Mouse (Mus musculus) neural tube, embryonic 15.5 days (tissue): Measurements from ENCODE around the gene Fos. TPM values are rescaled to one million over a fixed set of nuclear protein-coding genes. Genes with fewer than 3 reads are reported as not detected.

Experiments used
- ATAC-seq: fragments of 200-750 bp; cut with Nextera tagmentation; 2 replicates; pipeline ENCODE4 v1.8.0; 2017; ENCODE audit warnings: mild to moderate bottlenecking, moderate TSS enrichment, moderate library complexity; ENCODE audit not compliant: low FRiP score
- H3K27ac ChIP-seq: fragments of 300-500 bp; sonication (generic); replicated peaks from 2 replicates; pipeline ENCODE4 v1.5.1; 2015; ENCODE audit warnings: mild to moderate bottlenecking, inconsistent platforms
- H3K27me3 ChIP-seq: fragments of 300-500 bp; sonication (generic); replicated peaks from 2 replicates; pipeline ENCODE4 v1.6.1; 2015; ENCODE audit warnings: inconsistent platforms
- H3K36me3 ChIP-seq: fragments of 300-500 bp; sonication (generic); 2 replicates; pipeline ENCODE4 v1.6.1; 2015; ENCODE audit warnings: inconsistent platforms
- H3K4me1 ChIP-seq: fragments of 300-500 bp; sonication (generic); 2 replicates; pipeline ENCODE4 v1.6.1; 2015; ENCODE audit warnings: inconsistent platforms
- H3K4me2 ChIP-seq: fragments of 300-500 bp; sonication (generic); 2 replicates; pipeline ENCODE4 v1.6.1; 2015; ENCODE audit warnings: inconsistent platforms, mild to moderate bottlenecking, moderate library complexity
- H3K4me3 ChIP-seq: fragments of 300-500 bp; sonication (generic); replicated peaks from 2 replicates; pipeline ENCODE4 v1.5.1; 2015; ENCODE audit warnings: mild to moderate bottlenecking, inconsistent platforms
- H3K9ac ChIP-seq: fragments of 300-500 bp; sonication (generic); replicated peaks from 2 replicates; pipeline ENCODE4 v1.6.1; 2015; ENCODE audit warnings: mild to moderate bottlenecking, inconsistent platforms
- H3K9me3 ChIP-seq: fragments of 300-500 bp; sonication (generic); replicated peaks from 2 replicates; pipeline ENCODE4 v1.6.1; 2016; ENCODE audit warnings: inconsistent platforms
- WGBS: fragments of 180-500 bp; shearing (Covaris S2); methylation state at CpG from one replicate; pipeline ENCODE4 v1.1.7; 2015; ENCODE audit warnings: mixed read lengths; 5-methylcytosine and 5-hydroxymethylcytosine counted together
- polyA plus RNA-seq: library from polyadenylated mRNA; unstranded; fragments of >200 nt; fragmentation: Nextera tagmentation; extraction: Ambion mirVana; gene quantifications from 2 replicates; pipeline ENCODE4 v1.2.1, GENCODE M21; 2015

Fos gene
- polyA plus RNA-seq: 5.7 and 6.0 TPM in 2 replicates

GRCm38 (mm10) chr12:85473481-85474297, at the start of gene Fos:
Gene Fos (plus strand): TSS chr12:85473890.
- ATAC-seq: peak; percentile 90
- Histone ChIP-seq H3K9me3 (no peaks in the 10 kb centered on the region), H3K27me3 (peaks cover 23% of the 10 kb centered on the region), H3K4me3 (peak within 1 kb of the TSS; percentile 61), H3K4me2 (peak within 1 kb of the TSS; percentile 97), H3K9ac (peak within 1 kb of the TSS; percentile 55), H3K36me3 (no peaks in the 10 kb centered on the region), H3K4me1 (peaks cover 43% of the 10 kb centered on the region), H3K27ac (peak within 1 kb of the TSS; percentile 79)
- under 1% methylated on average over 56 of the region's 56 CpGs for WGBS

DNA sequence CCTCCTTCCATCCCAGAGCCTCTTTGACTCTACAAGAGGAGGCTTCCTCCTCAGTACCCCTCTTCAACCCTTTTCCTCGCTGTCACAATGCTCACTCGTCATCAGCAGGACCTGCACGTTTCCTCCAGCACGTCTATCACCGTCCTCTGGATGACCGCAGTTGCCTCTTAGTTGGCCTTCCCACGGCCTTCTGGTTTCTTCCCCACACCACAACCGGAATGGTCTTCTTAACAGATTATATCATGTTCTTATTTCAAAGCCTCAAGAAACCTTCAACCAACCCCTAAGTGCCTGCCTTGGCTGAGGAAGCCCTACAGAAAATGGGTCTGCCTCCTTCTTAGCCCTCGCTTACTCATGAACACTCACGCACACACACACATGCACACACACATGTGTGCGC, 48.0 kb upstream of the Fos start:
- H3K27ac ChIP-seq: no peak overlapping the region
- ATAC-seq: no peak
- no peak overlapping the region for H3K4me3 ChIP-seq
- no peak overlapping the region for H3K4me2 ChIP-seq
- H3K36me3 ChIP-seq: no peaks in the 10 kb centered on the region
- H3K27me3 ChIP-seq: no peaks in the 10 kb centered on the region
- no peaks in the 10 kb centered on the region for H3K9me3 ChIP-seq
- 91% methylated on average over 11 of the region's 11 CpGs for WGBS
- H3K4me1 ChIP-seq: no peaks in the 10 kb centered on the region
- H3K9ac ChIP-seq: no peak overlapping the region

- Histone ChIP-seq H3K4me1 (no peaks in the 10 kb centered on the region), H3K27ac (no peak overlapping the region), H3K36me3 (no peaks in the 10 kb centered on the region), H3K9me3 (no peaks in the 10 kb centered on the region), H3K27me3 (no peaks in the 10 kb centered on the region), H3K4me2 (no peak overlapping the region), H3K9ac (no peak overlapping the region), H3K4me3 (no peak overlapping the region)
- ATAC-seq: no peak
- WGBS: 62% methylated on average over 10 of the region's 10 CpGs
Measured at GRCm38 (mm10) chr12:85426126-85426525, 47.6 kb upstream of the Fos start.

- no peaks in the 10 kb centered on the region for H3K4me1 ChIP-seq
- 83% methylated on average over 7 of the region's 7 CpGs for WGBS
- H3K9ac ChIP-seq: no peak overlapping the region
Measured at GRCm38 (mm10) chr12:85427802-85428201, 45.9 kb upstream of the Fos start.

GRCm38 (mm10) chr12:85429999-85430398, 43.7 kb upstream of the Fos start:
- no peak for ATAC-seq
- WGBS: 76% methylated on average over 4 of the region's 4 CpGs
- Histone ChIP-seq H3K4me2 (no peak overlapping the region), H3K27ac (no peak overlapping the region), H3K36me3 (no peaks in the 10 kb centered on the region), H3K4me3 (no peak overlapping the region), H3K4me1 (no peaks in the 10 kb centered on the region), H3K27me3 (no peaks in the 10 kb centered on the region), H3K9me3 (no peaks in the 10 kb centered on the region), H3K9ac (no peak overlapping the region)

More at GRCm38 (mm10) chr12:85427802-85428201, 45.9 kb upstream of the Fos start:
- no peaks in the 10 kb centered on the region for H3K27me3 ChIP-seq
- no peak for ATAC-seq
- no peaks in the 10 kb centered on the region for H3K9me3 ChIP-seq
- no peaks in the 10 kb centered on the region for H3K36me3 ChIP-seq
- no peak overlapping the region for H3K4me3 ChIP-seq
- no peak overlapping the region for H3K4me2 ChIP-seq
- H3K27ac ChIP-seq: no peak overlapping the region

DNA sequence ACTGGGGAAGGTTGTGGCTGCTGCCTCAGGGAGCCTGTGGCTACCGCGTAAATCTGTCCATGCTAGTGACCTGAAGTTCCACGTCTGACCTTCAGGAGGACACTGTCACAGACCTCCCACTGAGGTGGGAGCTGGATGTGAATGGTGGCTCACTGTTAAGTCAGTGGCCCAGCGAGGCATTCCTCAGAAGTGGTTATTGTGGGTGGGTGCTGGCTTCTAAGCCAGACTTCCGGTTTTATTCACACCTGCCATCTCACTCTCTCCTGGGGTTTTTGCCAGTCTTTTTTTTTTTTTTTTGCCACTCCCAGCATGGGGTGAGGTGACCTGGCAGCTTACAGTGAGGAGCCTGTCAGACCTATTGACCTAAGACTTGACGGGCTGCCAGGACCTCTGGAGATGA, 43.3 kb upstream of the Fos start:
- no peaks in the 10 kb centered on the region for H3K9me3 ChIP-seq
- 44% methylated on average over 6 of the region's 6 CpGs for WGBS
- H3K4me2 ChIP-seq: no peak overlapping the region
- peaks cover under 1% of the 10 kb centered on the region for H3K4me1 ChIP-seq
- no peak overlapping the region for H3K9ac ChIP-seq
- H3K36me3 ChIP-seq: no peaks in the 10 kb centered on the region
- no peaks in the 10 kb centered on the region for H3K27me3 ChIP-seq
- no peak overlapping the region for H3K27ac ChIP-seq
- ATAC-seq: no peak
- no peak overlapping the region for H3K4me3 ChIP-seq

DNA sequence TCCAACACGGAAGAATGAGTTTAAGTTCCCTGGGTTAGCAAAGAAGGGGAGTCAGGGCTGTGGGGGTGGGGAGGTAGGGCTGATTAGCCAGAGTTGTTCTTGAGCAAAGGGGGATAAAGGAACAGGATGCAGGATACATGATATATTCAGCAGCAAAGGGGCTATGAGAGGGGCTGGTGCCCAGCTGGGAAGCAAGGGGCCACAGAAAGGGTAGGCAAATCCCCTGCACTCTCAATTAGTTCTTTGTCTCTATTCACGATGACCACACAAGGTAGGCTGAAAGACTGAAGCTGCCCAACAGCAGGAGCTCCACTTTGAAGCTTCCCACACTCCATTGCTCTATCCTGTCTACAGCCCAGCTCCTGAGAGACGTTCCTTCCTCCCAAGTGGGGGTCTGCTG, 39.8 kb upstream of the Fos start:
- H3K9ac ChIP-seq: no peak overlapping the region
- no peaks in the 10 kb centered on the region for H3K27me3 ChIP-seq
- no peak overlapping the region for H3K4me3 ChIP-seq
- H3K36me3 ChIP-seq: no peaks in the 10 kb centered on the region
- peaks cover 25% of the 10 kb centered on the region for H3K4me1 ChIP-seq
- no peak overlapping the region for H3K4me2 ChIP-seq
- no peak for ATAC-seq
- WGBS: 17% methylated on average over 3 of the region's 3 CpGs
- H3K9me3 ChIP-seq: no peaks in the 10 kb centered on the region
- H3K27ac ChIP-seq: no peak overlapping the region

- no peaks in the 10 kb centered on the region for H3K27me3 ChIP-seq
- peaks cover 25% of the 10 kb centered on the region for H3K4me1 ChIP-seq
- H3K4me3 ChIP-seq: no peak overlapping the region
- no peak overlapping the region for H3K9ac ChIP-seq
- H3K27ac ChIP-seq: no peak overlapping the region
- H3K4me2 ChIP-seq: no peak overlapping the region
- no peaks in the 10 kb centered on the region for H3K9me3 ChIP-seq
- no peak for ATAC-seq
- WGBS: 56% methylated on average over 5 of the region's 5 CpGs
- no peaks in the 10 kb centered on the region for H3K36me3 ChIP-seq
Measured at GRCm38 (mm10) chr12:85434526-85434925, 39.2 kb upstream of the Fos start.

DNA sequence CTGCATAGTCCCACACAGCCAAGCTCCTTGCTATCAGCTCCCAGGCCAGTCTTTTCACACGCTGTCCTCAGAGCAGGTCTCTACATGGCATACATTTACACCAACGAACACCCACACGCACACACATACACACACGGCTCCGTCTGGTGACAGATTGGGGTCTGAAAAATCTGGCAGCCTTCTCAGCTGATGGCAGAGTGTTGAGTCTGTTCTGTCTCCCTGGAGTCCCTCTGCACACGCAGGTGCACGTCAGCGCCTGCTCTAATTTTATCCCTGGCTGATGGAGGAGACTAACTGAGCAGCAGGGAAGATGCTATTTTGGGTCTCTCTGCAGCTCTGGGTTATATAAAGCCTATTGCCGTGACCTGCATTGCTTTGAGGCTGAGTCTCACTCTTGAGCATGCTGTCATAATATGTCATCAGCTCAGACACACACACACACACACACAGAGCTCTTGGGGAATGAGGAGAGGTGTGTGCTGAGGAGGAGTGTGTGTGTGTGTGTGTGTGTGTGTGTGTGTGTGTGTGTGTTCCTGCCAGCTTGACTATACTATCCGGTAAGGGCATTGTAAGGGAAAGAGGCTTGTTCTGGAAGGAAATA, 37.6 kb upstream of the Fos start:
- peak overlapping the region; percentile 76 for H3K27ac ChIP-seq
- no peaks in the 10 kb centered on the region for H3K36me3 ChIP-seq
- peaks cover 25% of the 10 kb centered on the region for H3K4me1 ChIP-seq
- 32% methylated on average over 10 of the region's 10 CpGs for WGBS
- peak overlapping the region; percentile 32 for H3K4me2 ChIP-seq
- H3K27me3 ChIP-seq: no peaks in the 10 kb centered on the region
- H3K4me3 ChIP-seq: no peak overlapping the region
- no peaks in the 10 kb centered on the region for H3K9me3 ChIP-seq
- H3K9ac ChIP-seq: 0 out of 2 replicates have a peak overlapping the region, but pooled peaks have one; percentile 14
- ATAC-seq: peak; percentile 60

DNA sequence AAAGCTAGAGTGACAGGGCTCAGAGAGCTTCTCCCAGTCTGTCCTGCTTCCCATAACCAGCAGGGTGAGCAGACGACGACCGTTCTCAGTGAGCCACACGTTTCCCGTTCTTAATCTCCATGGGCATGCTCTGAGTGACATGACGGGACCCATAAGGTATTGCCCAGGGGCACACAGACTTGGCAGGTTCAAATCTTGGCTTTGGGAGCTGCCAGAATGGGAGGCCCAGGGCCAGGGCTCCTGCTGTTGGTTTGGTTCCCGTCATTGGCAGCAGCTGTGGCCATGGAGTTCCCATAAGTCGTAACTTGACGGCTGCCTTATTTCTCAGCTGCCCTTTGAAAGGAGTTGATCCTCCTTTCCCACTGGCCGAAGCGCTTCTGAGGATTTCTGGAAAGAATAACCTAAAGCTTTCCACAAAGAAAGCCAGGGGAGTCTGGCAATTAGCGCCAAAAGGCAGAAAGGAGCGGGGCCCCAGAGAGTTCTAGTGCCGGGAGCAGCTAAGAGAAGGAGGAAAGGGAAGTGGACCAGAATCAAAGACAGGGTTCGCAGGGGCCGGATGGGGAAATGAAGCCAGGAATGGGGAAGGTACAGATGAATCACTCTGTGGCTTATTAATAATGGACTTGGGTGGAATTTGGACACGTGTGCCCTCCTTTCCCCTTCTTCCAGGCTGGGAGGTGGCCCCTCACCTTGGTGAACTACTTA, 36.4 kb upstream of the Fos start:
- H3K4me1 ChIP-seq: peaks cover 25% of the 10 kb centered on the region
- no peaks in the 10 kb centered on the region for H3K9me3 ChIP-seq
- no peak overlapping the region for H3K4me3 ChIP-seq
- H3K27ac ChIP-seq: peak overlapping the region; percentile 76
- no peaks in the 10 kb centered on the region for H3K36me3 ChIP-seq
- ATAC-seq: peak; percentile 38; the same call in 1 of the 2 replicates
- no peak overlapping the region for H3K9ac ChIP-seq
- 33% methylated on average over 17 of the region's 17 CpGs for WGBS
- no peaks in the 10 kb centered on the region for H3K27me3 ChIP-seq
- no peak overlapping the region for H3K4me2 ChIP-seq

DNA sequence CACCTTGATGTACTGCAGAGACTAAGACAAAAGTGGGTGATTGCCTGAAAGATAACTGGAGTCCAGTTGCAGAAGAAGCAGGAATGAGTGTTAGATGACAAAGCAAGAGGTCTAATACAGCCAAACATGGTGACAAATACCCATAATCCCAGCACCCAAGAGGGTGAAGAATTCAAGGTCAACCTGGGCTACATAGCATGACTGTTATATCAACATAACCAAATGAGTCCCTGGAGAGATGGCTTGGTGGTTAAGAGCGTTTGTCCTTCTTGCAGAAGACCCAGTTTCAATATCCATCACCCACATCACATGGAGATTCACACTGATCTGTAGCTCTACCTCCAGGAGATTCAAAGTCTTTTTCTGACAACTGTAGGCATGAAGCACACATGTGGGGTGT, 30.2 kb upstream of the Fos start:
- no peak for ATAC-seq
- no peaks in the 10 kb centered on the region for H3K27me3 ChIP-seq
- H3K4me2 ChIP-seq: no peak overlapping the region
- H3K4me1 ChIP-seq: 0 out of 2 replicates have a peak, but pooled peaks cover 3% of the 10 kb centered on the region
- no peak overlapping the region for H3K9ac ChIP-seq
- H3K9me3 ChIP-seq: no peaks in the 10 kb centered on the region
- no peak overlapping the region for H3K4me3 ChIP-seq
- WGBS: 94% methylated on average over 1 of the region's 1 CpGs
- H3K36me3 ChIP-seq: no peaks in the 10 kb centered on the region
- no peak overlapping the region for H3K27ac ChIP-seq
